Mouse (Mus musculus) liver, embryonic 14.5 days (tissue): ENCODE measurements around the gene Cfap57. TPM values are rescaled to one million over a fixed set of nuclear protein-coding genes. Genes with fewer than 3 reads are reported as not detected.

Experiments
- ATAC-seq: fragments of 200-750 bp; cut with Nextera tagmentation; 2 replicates; pipeline ENCODE4 v1.8.0; 2017; ENCODE audit warnings: moderate number of reproducible peaks, mild to moderate bottlenecking, moderate library complexity; ENCODE audit not compliant: insufficient read depth
- DNase-seq, 3 experiments: peaks; one replicate each; pipeline ENCODE4 v3.0.0-alpha.2; 2012 to 2013; ENCODE audit warnings: low read depth in 3 of 3, low spot score in 3 of 3
- H3K27ac ChIP-seq: fragments of 300-500 bp; sonication (generic); 2 replicates; pipeline ENCODE4 v1.5.1; 2014; ENCODE audit warnings: moderate library complexity, mild to moderate bottlenecking, control low read depth, inconsistent platforms
- H3K27me3 ChIP-seq: fragments of 300-500 bp; sonication (generic); 2 replicates; pipeline ENCODE4 v1.6.1; 2014; ENCODE audit warnings: mild to moderate bottlenecking, low read length, moderate library complexity; ENCODE audit not compliant: control insufficient read depth, insufficient read depth
- H3K36me3 ChIP-seq: fragments of 300-500 bp; sonication (generic); replicated peaks from 2 replicates; pipeline ENCODE4 v1.6.1; 2014; ENCODE audit warnings: low read depth; ENCODE audit not compliant: control insufficient read depth, insufficient read depth
- H3K4me1 ChIP-seq, 2 experiments: fragments of 200-500 bp in 1 of 2; fragments of 300-500 bp in 1 of 2; sonication (generic) in 1 of 2; replicated peaks; 2 replicates each; pipeline ENCODE4 v1.6.1; 2012 to 2014; ENCODE audit warnings: antibody characterized with exemption in 1 of 2, inconsistent platforms in 1 of 2, low read length in 1 of 2; ENCODE audit not compliant: control insufficient read depth in 2 of 2, insufficient read depth in 2 of 2
- H3K4me2 ChIP-seq: fragments of 300-500 bp; sonication (generic); 2 replicates; pipeline ENCODE4 v1.6.1; 2014; ENCODE audit warnings: low read depth, mild to moderate bottlenecking, control low read depth, moderate library complexity
- H3K4me3 ChIP-seq, 2 experiments: fragments of 200-500 bp in 1 of 2; fragments of 300-500 bp in 1 of 2; sonication (generic) in 1 of 2; 2 replicates each; pipeline ENCODE4 v1.5.1; 2012 to 2014; ENCODE audit warnings: low read depth in 2 of 2, low read length in 2 of 2, mild to moderate bottlenecking in 2 of 2, control low read depth in 1 of 2, inconsistent platforms in 1 of 2, moderate library complexity in 1 of 2; ENCODE audit not compliant: insufficient read depth in 1 of 2
- H3K9ac ChIP-seq: fragments of 300-500 bp; sonication (generic); replicated peaks from 2 replicates; pipeline ENCODE4 v1.6.1; 2014; ENCODE audit warnings: mild to moderate bottlenecking, control low read depth, moderate library complexity
- H3K9me3 ChIP-seq: fragments of 300-500 bp; sonication (generic); 2 replicates; pipeline ENCODE4 v1.6.1; 2016; ENCODE audit warnings: low read length, mixed read lengths; ENCODE audit not compliant: control insufficient read depth
- CTCF ChIP-seq: IDR thresholded peaks from 2 replicates; pipeline ENCODE4 v1.5.1; 2016; ENCODE audit warnings: antibody characterized with exemption, low read depth, control low read depth
- EP300 ChIP-seq: IDR thresholded peaks from 2 replicates; pipeline ENCODE4 v1.6.1; 2016; ENCODE audit warnings: antibody characterized with exemption, low read depth
- WGBS: fragments of 180-500 bp; shearing (Covaris S2); extraction: QIAGEN DNeasy Blood & Tissue Kit; methylation state at CpG from one replicate; pipeline ENCODE4 v1.1.7; 2014; ENCODE audit not compliant: insufficient replicate concordance; 5-methylcytosine and 5-hydroxymethylcytosine counted together
- polyA plus RNA-seq, 2 experiments: library from polyadenylated mRNA; depleted of rRNA in 1 of 2; stranded (reverse) in 1 of 2; unstranded in 1 of 2; fragments of >200 nt; fragmentation: Nextera tagmentation in 1 of 2; extraction: Ambion mirVana in 1 of 2; gene quantifications; 2 replicates each; pipeline versions ENCODE4 v1.2.1 to v1.2.3; 2012 to 2014

Gene Cfap57
- polyA plus RNA-seq, 2 experiments, result 0.54 to 1.3 TPM

DNA sequence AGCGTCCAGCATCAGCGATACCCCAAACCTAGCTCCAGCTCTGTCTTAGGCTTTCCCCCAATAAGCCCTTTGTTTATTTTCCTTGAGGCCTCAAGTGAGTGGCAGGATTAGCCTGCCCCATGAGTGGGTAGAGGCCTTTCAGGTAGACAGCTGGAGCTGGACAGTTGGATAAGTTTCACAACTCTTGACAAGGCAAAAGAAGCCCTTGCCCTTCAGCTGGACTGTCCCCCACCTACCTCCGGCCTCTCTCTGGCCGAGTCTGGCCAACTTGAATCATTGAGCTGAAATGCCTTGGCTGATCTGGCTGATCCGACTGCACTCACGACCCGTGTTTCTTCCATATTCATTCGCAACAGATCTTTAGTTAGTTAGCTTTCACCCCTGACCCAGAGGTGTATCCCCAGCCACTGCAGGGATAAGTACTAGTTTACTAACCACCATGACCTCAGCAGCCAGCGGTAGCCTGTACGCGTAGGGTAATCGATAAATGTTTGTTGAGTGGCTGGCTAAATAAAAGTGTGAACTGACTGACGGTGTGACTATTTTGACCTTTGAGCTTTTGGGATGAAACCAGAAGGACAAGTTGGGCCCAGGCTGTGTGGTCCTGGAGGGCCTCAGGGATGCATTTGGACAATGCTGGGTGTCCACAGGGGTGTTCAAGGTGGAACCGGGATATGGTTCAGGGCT, 76.0 kb downstream of the Cfap57 start:
- DNase-seq (no peak), ATAC-seq (peak; percentile 55; the same call in 1 of the 2 replicates)
- H3K4me2 ChIP-seq, result peak overlapping the region; percentile 48
- no peak overlapping the region for H3K27ac ChIP-seq
- no peaks in the 10 kb centered on the region for H3K4me1 ChIP-seq
- no peaks in the 10 kb centered on the region for H3K36me3 ChIP-seq
- WGBS, result 61% methylated on average over 14 of the region's 14 CpGs
- H3K9ac ChIP-seq, result no peak overlapping the region
- H3K4me3 ChIP-seq, result peak overlapping the region; percentile 28 to 33; a peak in 3 of 4 replicates
- TF ChIP-seq EP300 (no peak), CTCF (no peak)
- H3K27me3 ChIP-seq, result no peaks in the 10 kb centered on the region
- no peaks in the 10 kb centered on the region for H3K9me3 ChIP-seq

DNA sequence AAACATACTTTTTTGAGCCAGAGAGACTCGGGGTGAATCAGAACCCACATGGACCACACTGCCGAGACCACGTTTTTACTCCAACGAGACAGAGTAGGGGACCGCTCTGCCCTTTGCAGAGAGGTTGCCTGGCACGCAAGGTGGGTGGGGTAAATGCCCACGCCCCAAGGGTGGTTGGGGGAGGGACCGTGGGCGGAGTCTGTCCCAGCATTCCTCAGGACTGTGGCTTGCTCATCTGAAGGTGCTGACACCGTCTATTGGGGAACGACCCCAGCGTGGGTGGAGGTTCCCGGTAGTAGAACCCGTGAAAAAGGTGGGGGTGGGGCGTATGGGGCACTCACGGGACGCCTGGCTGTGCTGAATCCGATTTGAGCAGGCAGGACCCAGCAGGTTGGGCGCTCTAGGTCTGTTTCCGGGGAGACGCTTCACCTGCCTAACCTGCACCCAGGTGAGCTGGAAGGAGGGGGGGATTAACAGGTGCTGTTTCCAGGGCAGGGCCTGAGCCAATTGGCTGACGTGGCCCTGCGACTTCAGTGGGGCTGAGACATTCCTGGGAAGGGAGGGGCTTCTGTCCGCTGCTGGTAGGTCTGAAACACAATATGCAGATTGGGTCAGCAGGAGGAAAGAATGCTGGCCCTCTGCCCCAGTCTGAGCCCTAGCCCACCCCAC, 76.9 kb downstream of the Cfap57 start, which contains the start of gene Tmem125:
TSS of gene Tmem125 (minus strand) at position 453 of the 669 bp plus-strand sequence.
- peak within 1 kb of the TSS; percentile 48 for H3K4me2 ChIP-seq
- no peaks in the 10 kb centered on the region for H3K4me1 ChIP-seq
- 4% methylated on average over 24 of the region's 24 CpGs for WGBS
- H3K4me3 ChIP-seq, result peak within 1 kb of the TSS; percentile 28 to 33
- H3K9ac ChIP-seq, result no peak within 1 kb of the TSS
- no peak for TF ChIP-seq EP300
- TF ChIP-seq CTCF, result no peak
- no peak within 1 kb of the TSS for H3K27ac ChIP-seq
- no peaks in the 10 kb centered on the region for H3K36me3 ChIP-seq
- DNase-seq (peak in 2 of 3 experiments; percentile 24 to 26), ATAC-seq (peak; percentile 59)
- no peaks in the 10 kb centered on the region for H3K27me3 ChIP-seq
- no peaks in the 10 kb centered on the region for H3K9me3 ChIP-seq

DNA sequence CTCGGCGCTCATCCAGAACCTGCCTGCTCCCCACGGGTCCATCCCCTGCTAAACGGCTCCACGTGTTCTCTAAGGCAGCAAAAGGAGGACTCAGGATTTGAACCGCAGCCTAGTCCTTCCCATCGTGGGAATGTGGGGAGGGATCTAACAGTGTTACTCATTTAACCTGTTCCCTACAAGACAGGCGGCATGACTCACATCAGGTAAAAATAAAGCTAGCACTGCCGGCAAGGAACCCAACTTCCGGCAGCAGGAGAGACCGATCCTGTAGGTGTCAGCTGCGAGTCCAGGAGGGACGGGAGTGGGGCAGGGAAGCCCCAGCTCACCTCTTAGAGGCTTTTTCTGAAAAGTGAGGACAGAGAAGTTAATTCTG, 77.4 kb downstream of the Cfap57 start:
- WGBS, result 12% methylated on average over 13 of the region's 13 CpGs
- no peaks in the 10 kb centered on the region for H3K4me1 ChIP-seq
- H3K36me3 ChIP-seq, result no peaks in the 10 kb centered on the region
- TF ChIP-seq CTCF, result no peak
- TF ChIP-seq EP300, result no peak
- no peak overlapping the region for H3K9ac ChIP-seq
- H3K4me2 ChIP-seq, result peak overlapping the region; percentile 48
- H3K27me3 ChIP-seq, result no peaks in the 10 kb centered on the region
- ATAC-seq (no peak; the same call in 1 of the 2 replicates), DNase-seq (no peak)
- H3K27ac ChIP-seq, result no peak overlapping the region
- no peaks in the 10 kb centered on the region for H3K9me3 ChIP-seq
- peak overlapping the region in 1 of 2 experiments; percentile 28; a peak in 2 of 4 replicates for H3K4me3 ChIP-seq

DNA sequence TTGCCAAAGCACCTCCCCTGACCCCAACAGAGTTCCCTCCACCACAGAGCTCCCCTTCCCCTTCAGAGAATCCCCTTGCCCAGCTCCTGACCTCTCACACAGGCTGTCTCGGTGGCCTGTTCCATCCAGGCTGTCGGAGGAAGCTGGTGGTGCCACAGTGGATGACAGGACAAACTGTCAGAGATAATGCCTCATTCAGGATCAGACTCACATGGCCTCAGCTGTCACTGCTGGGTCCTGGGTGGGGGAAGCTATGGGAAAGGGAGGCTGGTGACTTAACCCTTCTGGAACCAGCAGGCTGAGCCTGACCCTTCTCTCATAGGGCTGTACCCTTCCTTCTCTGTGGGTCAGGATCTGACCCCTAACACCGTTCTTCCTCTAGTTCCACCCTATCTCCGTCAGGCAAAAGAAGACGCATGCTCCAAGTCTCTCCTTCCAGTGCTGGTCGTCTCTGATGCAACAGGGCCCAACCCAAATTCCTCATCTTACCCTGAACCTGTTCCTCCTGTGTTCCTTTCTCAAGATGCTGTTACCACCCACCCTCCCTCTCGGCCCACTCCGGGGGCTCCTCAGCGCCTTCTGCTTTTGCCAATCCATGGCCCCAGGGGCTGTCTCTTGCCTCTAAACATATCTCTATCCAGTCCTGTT, 77.9 kb downstream of the Cfap57 start:
- WGBS, result 40% methylated on average over 9 of the region's 9 CpGs
- H3K4me3 ChIP-seq, result no peak overlapping the region
- H3K9ac ChIP-seq, result no peak overlapping the region

DNA sequence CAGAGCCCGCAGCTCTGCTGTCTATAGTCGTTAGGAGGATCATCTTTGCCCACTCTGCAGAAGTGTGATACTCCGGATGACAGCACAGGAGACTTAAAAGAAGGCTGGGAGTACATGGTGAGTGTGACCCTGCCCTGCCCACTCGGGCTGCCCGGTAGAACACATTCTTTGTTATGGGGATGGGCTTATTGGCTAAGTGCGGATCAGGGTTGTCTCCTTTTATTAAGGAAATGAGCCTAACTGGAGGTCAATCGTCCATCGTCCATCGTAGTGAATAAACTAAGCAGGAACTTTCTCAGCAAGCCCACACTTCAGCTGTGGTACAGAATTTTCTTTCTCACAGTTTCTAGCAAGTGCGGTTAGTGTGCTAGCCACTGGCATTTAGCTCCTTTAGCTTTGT, 80.7 kb downstream of the Cfap57 start:
- no peak for DNase-seq
- H3K9ac ChIP-seq, result no peak overlapping the region
- 43% methylated on average over 10 of the region's 10 CpGs for WGBS
- H3K36me3 ChIP-seq, result no peaks in the 10 kb centered on the region
- H3K4me3 ChIP-seq, result no peak overlapping the region
- H3K27ac ChIP-seq, result no peak overlapping the region
- no peak overlapping the region for H3K4me2 ChIP-seq
- no peak for ATAC-seq
- H3K9me3 ChIP-seq, result no peaks in the 10 kb centered on the region
- TF ChIP-seq CTCF (no peak), EP300 (no peak)
- H3K4me1 ChIP-seq, result no peaks in the 10 kb centered on the region
- H3K27me3 ChIP-seq, result no peaks in the 10 kb centered on the region

More for the DNA sequence above, 77.9 kb downstream of the Cfap57 start:
- H3K27ac ChIP-seq, result no peak overlapping the region
- ATAC-seq (no peak), DNase-seq (no peak)
- no peaks in the 10 kb centered on the region for H3K4me1 ChIP-seq
- no peaks in the 10 kb centered on the region for H3K9me3 ChIP-seq
- TF ChIP-seq EP300 (no peak), CTCF (no peak)
- H3K36me3 ChIP-seq, result no peaks in the 10 kb centered on the region
- no peaks in the 10 kb centered on the region for H3K27me3 ChIP-seq
- peak overlapping the region; percentile 48; the same call in 1 of the 2 replicates for H3K4me2 ChIP-seq
